Mouse (Mus musculus) embryonic fibroblast, embryonic 13.5 days (primary cell): ENCODE data around the gene Tuba1b.

Experiments
- CTCF ChIP-seq: IDR thresholded peaks from 2 replicates; pipeline ENCODE4 v1.5.1; 2011; ENCODE audit warnings: mild to moderate bottlenecking, control low read depth, low read length, moderate library complexity, borderline replicate concordance; ENCODE audit not compliant: insufficient read depth
- POLR2A ChIP-seq: IDR thresholded peaks from 2 replicates; pipeline ENCODE4 v1.6.1; 2011; ENCODE audit warnings: low read depth, mild to moderate bottlenecking, control low read depth, low read length, moderate library complexity

- TF ChIP-seq POLR2A = no peak
- TF ChIP-seq CTCF = no peak
Observed at GRCm38 (mm10) chr15:98893036-98893435, 41.3 kb downstream of the Tuba1b start.
